Comparison of ENCODE assay signal across 24 mouse cellular contexts in genomic region chr16:32501459-32501858, GRCm38 (mm10). TPM values are rescaled to one million over a fixed set of nuclear protein-coding genes. Genes with fewer than 3 reads are reported as not detected.
"Had no signal": no experiment of that assay in that cellular context is flagged by ENCODE, and none has a peak within 500 bp of the region (broad histone marks: within the 10 kb centered on the region; RNA-seq: fewer than 3 reads in every experiment).

No protein-coding gene starts in this region.

- H3K4me1 ChIP-seq: lung, embryonic 15.5 days; midbrain, embryonic 13.5 days; neural tube, embryonic 12.5 days had no signal

- H3K4me3 ChIP-seq: liver, embryonic 13.5 days; liver, embryonic 15.5 days; lung, embryonic 15.5 days; megakaryocyte, embryonic 14.5 days; midbrain, embryonic 13.5 days; midbrain, embryonic 15.5 days; neural tube, embryonic 12.5 days; stomach, embryonic 15.5 days had no signal

- ATAC-seq: liver, postnatal 0 days; lung, postnatal 0 days; midbrain, embryonic 13.5 days; midbrain, embryonic 15.5 days had no signal

- DNase-seq: liver, embryonic 13.5 days; liver, postnatal 0 days; lung, adult 2 months; lung, postnatal 14 days; lung, postnatal 36 days; right cerebral cortex, postnatal 14 days; thymus, adult 18-20 months; thymus, postnatal 25 days had no signal

- H3K27ac ChIP-seq: liver, embryonic 13.5 days; liver, embryonic 15.5 days; lung, embryonic 15.5 days; macrophage; midbrain, embryonic 13.5 days; midbrain, embryonic 15.5 days; neural tube, embryonic 12.5 days; stomach, embryonic 15.5 days; stomach, postnatal 0 days had no signal

- H3K36me3 ChIP-seq: liver, embryonic 13.5 days; liver, embryonic 15.5 days; lung, embryonic 15.5 days; midbrain, embryonic 13.5 days; midbrain, embryonic 15.5 days; neural tube, embryonic 12.5 days; stomach, embryonic 15.5 days had no signal

- H3K9me3 ChIP-seq: liver, embryonic 13.5 days; liver, embryonic 15.5 days; lung, embryonic 15.5 days; megakaryocyte, embryonic 14.5 days; midbrain, embryonic 13.5 days; midbrain, embryonic 15.5 days; neural tube, embryonic 12.5 days; stomach, embryonic 15.5 days had no signal

- H3K27me3 ChIP-seq: midbrain, embryonic 15.5 days; stomach, embryonic 15.5 days had no signal

RNA-seq across cellular contexts. Expression of gene Zdhhc19, which starts 5.4 kb away (rescaled TPM):
- total RNA-seq: midbrain, postnatal 0 days; monocyte, adult 5-6 weeks; neutrophil, adult 5-6 weeks had no signal
- polyA plus RNA-seq: liver, embryonic 13.5 days; liver, embryonic 15.5 days; liver, postnatal 0 days; lung, adult 2 months; lung, embryonic 15.5 days; lung, postnatal 0 days; macrophage; midbrain, embryonic 11.5 days; midbrain, embryonic 13.5 days; midbrain, embryonic 15.5 days; neural tube, embryonic 12.5 days; neural tube, embryonic 14.5 days; spleen, adult 2 months; stomach, postnatal 0 days had no signal

RNA-seq across cellular contexts. Expression of gene Slc51a, which starts 13.8 kb away (rescaled TPM):
- total RNA-seq: midbrain, postnatal 0 days; neutrophil, adult 5-6 weeks had no signal
- polyA plus RNA-seq: spleen, adult 2 months had no signal
